Mouse (Mus musculus) cerebellum, adult 11 months (tissue): ENCODE measurements around the gene Pax9.

ENCODE experiments used
- DNase-seq: peaks from one replicate; pipeline ENCODE4 v3.0.0; 2022

Pax9 gene

GRCm38 (mm10) chr12:56697785-56698184 lies 6.2 kb downstream of the Pax9 start:
- no peak for DNase-seq

DNA sequence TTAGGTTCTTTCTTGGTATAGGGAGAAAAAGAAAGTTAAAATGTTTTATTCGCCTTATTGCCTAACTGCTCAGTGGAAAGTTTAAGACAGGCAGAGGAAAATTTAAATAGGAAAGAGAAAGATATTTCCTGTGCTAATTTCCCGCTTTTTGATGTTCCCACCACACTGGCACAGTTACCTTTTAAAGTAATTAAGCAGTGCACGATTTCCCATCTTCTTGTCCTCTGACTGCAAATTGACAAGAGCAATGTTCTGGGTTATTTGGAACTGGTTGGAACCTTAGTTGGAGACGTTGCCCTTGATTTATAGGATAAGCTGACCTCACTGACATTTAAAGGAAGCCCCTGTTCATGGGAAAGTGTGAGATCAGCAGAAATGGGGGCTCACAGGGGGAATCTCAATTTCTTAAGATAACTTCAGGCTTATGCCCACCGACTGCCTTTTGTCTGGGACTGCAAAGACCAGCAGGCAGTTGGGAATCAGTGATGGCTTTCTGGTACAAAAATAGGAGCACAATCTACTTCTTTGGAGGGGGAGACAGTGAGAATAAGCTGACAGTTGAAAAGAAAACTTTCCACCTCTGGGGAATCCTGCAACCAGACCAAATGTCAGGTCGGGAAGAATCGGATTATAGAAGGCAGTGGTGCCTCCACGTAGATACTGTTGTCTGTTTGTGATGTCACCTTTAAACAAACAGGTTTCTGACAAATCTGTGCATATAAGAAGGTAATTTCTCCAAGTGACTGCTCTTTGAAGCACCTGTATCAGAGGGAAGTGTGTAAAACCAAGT lies 6.8 kb downstream of the Pax9 start:
- DNase-seq, result no peak

GRCm38 (mm10) chr12:56699351-56699750 lies 7.8 kb downstream of the Pax9 start:
- DNase-seq, result no peak

- no peak for DNase-seq
Observed at GRCm38 (mm10) chr12:56699915-56700900, 8.6 kb downstream of the Pax9 start.

- DNase-seq, result no peak
Observed at GRCm38 (mm10) chr12:56701004-56701403, 9.4 kb downstream of the Pax9 start.

DNA sequence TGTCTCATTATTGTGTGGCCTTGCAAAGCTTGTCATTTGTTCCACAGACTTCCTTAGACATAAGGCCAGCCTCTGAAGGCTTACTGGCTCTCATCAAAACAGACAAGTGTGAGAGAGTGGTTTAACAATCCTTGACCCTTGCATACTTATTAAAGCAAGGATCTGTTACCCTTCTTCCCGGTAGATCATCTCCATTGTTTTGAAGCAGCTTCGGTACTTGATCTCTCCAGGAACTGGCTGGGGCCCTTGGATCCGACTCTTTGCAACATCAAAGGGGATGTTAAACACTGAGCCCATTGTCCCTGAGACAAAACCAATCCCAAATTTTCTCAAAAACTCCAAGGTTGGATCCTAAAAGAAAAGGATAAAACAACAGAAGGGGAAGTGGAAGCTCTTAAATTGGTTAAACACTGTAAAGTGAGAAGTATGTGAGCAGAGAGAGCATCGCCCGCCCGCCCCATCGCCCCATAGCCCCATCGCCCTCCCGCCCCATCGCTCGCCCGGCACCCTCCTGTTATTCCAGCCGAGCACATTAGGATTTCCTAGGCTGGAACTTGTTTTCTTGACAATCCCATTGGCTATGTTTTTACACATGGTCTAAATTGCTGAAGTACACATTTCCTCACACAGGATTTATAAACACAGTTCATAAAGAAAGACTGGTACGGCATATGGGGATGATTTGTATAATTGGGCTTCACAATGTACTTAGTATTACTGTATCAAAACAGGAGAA lies 26.6 kb downstream of the Pax9 start:
- no peak for DNase-seq

DNA sequence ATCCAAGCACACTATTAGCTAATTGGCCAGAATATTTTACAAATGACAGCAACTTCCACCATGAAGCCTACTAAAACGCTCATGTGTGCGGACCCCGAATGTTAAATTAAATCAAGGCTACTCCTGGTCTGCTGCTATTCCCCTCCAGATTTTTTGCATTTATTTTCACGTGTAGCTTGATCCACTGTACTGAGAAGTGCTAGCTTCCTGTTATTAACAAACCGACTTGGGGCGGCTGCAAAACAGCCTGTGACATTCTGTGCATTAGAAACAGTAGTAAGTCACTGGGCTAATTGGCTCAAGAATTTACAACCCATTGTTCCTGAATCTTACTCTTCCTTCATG lies 27.1 kb downstream of the Pax9 start:
- DNase-seq, result no peak

GRCm38 (mm10) chr12:56727631-56728030 lies 36.1 kb downstream of the Pax9 start:
- DNase-seq, result no peak

DNA sequence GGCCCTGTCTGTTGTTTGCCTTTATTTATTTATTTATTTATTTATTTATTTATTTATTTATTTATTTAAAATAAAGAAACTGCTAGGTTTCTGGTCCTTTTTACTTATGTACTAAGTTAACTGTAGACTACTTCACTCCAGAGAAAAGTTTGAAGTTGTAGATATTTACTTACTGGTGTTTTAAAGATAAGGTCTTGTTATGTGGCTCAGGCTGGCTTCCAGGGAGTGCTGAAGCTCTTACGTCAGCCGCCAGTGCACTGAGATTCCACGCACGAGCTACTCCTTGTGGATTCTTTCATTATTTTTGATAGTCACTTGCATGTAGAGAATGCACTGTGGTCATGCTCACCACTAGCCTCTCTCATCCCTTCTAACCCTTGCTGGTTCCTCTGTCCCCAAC lies 45.5 kb downstream of the Pax9 start:
- no peak for DNase-seq
